Mouse (Mus musculus) thymus, adult 2 months (tissue): ENCODE measurements around the gene Tpsb2.

ENCODE experiments used
- CTCF ChIP-seq: fragments of 200-500 bp; IDR thresholded peaks from 2 replicates; pipeline ENCODE4 v1.5.1; 2012; ENCODE audit warnings: mild to moderate bottlenecking, control low read depth, low read length, moderate library complexity, borderline replicate concordance; ENCODE audit not compliant: control insufficient read depth, poor library complexity, insufficient read depth; ENCODE audit errors: extremely low read depth
- POLR2A ChIP-seq: fragments of 200-500 bp; IDR thresholded peaks from 2 replicates; pipeline ENCODE4 v1.6.1; 2012; ENCODE audit warnings: mild to moderate bottlenecking, low read length, control low read depth, moderate library complexity; ENCODE audit not compliant: control insufficient read depth, poor library complexity, insufficient read depth; ENCODE audit errors: extremely low read depth

- TF ChIP-seq CTCF (no peak), POLR2A (no peak)
Measured at GRCm38 (mm10) chr17:25416219-25416618, 50.1 kb downstream of the Tpsb2 start.
